Mouse (Mus musculus): ENCODE results near the gene Rbms3.

DNA sequence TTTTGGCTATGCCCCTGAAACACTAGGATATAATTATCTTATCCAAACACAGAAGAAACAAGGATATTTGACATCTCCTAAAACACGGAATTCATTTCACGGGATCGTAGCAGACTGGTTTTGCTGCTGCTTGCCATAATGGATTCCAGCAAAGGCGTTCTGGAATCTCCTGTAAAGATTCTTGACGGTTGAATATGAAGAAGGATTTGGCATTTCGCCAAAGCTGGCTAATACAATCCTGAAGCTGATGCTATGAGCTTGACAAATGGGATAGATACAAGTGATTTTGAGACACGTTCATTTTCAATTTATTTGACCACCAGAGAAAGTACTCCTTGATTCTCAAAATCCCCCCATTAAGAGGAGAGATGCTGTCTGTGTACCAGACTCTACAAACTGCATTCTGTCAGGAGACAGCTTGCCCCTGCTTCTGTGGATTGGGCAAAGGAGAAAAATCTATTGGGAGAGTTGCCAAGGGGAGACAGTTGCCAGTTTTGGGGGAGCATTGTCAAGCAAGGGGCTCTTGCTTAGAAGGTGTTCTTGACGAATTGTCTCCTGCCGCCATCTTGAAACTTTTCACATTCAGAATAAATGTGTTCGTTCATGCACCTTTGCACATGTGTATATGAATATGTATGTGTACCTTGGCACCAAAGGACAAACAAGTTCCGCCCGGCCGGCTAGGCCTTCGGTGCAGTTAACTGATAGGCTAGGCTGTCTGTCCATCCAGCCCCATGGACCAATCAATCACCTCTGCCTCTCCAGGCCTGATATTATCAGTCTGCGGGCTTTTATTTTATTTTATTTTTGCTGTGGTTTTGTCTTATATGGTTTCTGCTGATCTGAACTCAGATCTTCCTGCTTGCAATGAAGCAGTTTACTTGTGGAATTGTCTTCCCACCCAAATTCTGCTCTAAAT is 442.3 kb downstream of the Rbms3 start:
- TF ChIP-seq CTCF (conservative IDR thresholded peaks at IDR 0.05; ENCODE audit: insufficient read depth, insufficient read length, low read depth, low read length), result no peak
- TF ChIP-seq POLR2A (IDR thresholded peaks at IDR 0.05; ENCODE audit: low read depth, low read length), result no peak
